10 mouse cellular contexts compared by ENCODE assay signal in the genomic region with DNA sequence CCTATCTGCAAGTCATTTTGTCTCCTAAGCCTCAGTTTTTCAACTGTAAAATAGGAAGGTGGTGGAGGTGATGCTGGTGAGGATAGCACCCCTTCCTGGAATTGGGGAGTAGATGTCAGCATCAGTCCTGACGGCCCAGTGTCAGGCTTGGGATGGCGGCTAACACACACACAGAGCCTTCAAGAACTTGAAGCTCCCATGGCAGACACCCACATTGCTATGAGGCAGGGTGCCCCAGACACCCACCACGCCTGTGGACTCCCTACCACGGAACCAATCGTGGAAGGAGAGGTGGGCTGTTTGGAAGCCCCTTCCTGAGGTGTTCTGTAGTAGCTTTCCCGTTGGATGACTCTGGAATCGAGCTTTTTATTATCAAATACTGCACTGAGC. TPM values are rescaled to one million over a fixed set of nuclear protein-coding genes. Genes with fewer than 3 reads are reported as not detected.
DNase-seq lines count a peak whose midpoint lies in the region; ATAC-seq and TF ChIP-seq lines count a peak whose summit lies in the region.
"Had no signal": no experiment of that assay in that cellular context is flagged by ENCODE, and none has a peak within 500 bp of the region (broad histone marks: within the 10 kb centered on the region; RNA-seq: fewer than 3 reads in every experiment).

No protein-coding gene starts in this region.

- H3K9ac ChIP-seq in liver, embryonic 13.5 days = no peak overlapping the region
- peak overlapping the region; percentile 54 for H3K9ac ChIP-seq in stomach, postnatal 0 days (ENCODE audit: low read length)

- intact Hi-C loops in gastrocnemius, adult 2 months (cut with DNase I) = no loop called here

- TF ChIP-seq POLR2A in testis, adult 2 months (IDR thresholded peaks at IDR 0.05; ENCODE audit: control insufficient read depth, low read depth, low read length) = no peak

- H3K4me1 ChIP-seq in testis, adult 2 months (ENCODE audit: control insufficient read depth, insufficient read depth, low read length) = peaks cover 8% of the 10 kb centered on the region
- H3K4me1 ChIP-seq in liver, embryonic 13.5 days (replicated peaks) = peaks cover 10% of the 10 kb centered on the region
- no peaks in the 10 kb centered on the region for H3K4me1 ChIP-seq in stomach, postnatal 0 days (replicated peaks; ENCODE audit: control insufficient read depth, insufficient read depth)

- no peaks in the 10 kb centered on the region for H3K36me3 ChIP-seq in testis, adult 2 months (ENCODE audit: control insufficient read depth, insufficient read depth, low read length)
- no peaks in the 10 kb centered on the region for H3K36me3 ChIP-seq in liver, embryonic 13.5 days
- no peaks in the 10 kb centered on the region for H3K36me3 ChIP-seq in stomach, postnatal 0 days (ENCODE audit: control insufficient read depth, insufficient read depth, low read length)

- no peak for TF ChIP-seq EP300 in stomach, postnatal 0 days (optimal IDR thresholded peaks at IDR 0.05)

- 21% methylated on average over 7 of the region's 7 CpGs for WGBS in liver, embryonic 13.5 days (ENCODE audit: insufficient replicate concordance)
- 31% methylated on average over 7 of the region's 7 CpGs for WGBS in stomach, postnatal 0 days

- ATAC-seq in liver, embryonic 13.5 days (ENCODE audit: low read depth) = no peak
- no peak for ATAC-seq in stomach, postnatal 0 days (ENCODE audit: low FRiP score, low TSS enrichment)

- peak overlapping the region; percentile 70 for H3K4me3 ChIP-seq in gastrocnemius, adult 2 months
- peak overlapping the region; percentile 63 for H3K4me3 ChIP-seq in testis, adult 2 months (ENCODE audit: control insufficient read depth, low read depth, low read length)
- peak overlapping the region; percentile 33 for H3K4me3 ChIP-seq in liver, embryonic 13.5 days (replicated peaks)
- peak overlapping the region; percentile 39 for H3K4me3 ChIP-seq in stomach, postnatal 0 days (ENCODE audit: low read depth, low read length)

- H3K9me3 ChIP-seq in liver, embryonic 13.5 days (replicated peaks) = no peaks in the 10 kb centered on the region
- H3K9me3 ChIP-seq in stomach, postnatal 0 days (ENCODE audit: control insufficient read depth, low read length) = no peaks in the 10 kb centered on the region

- peak overlapping the region; percentile 82 for H3K27ac ChIP-seq in gastrocnemius, adult 2 months
- H3K27ac ChIP-seq in testis, adult 2 months (ENCODE audit: control insufficient read depth, insufficient read depth, low read depth, low read length) = peak overlapping the region; percentile 71
- no peak overlapping the region for H3K27ac ChIP-seq in liver, embryonic 13.5 days
- H3K27ac ChIP-seq in stomach, postnatal 0 days (replicated peaks) = peak overlapping the region; percentile 53
- H3K27ac ChIP-seq: macrophage had no signal

- no peaks in the 10 kb centered on the region for H3K27me3 ChIP-seq in testis, adult 2 months (ENCODE audit: control insufficient read depth, insufficient read depth, low read length)
- peaks cover 37% of the 10 kb centered on the region for H3K27me3 ChIP-seq in liver, embryonic 13.5 days
- H3K27me3 ChIP-seq in stomach, postnatal 0 days (ENCODE audit: control insufficient read depth, insufficient read depth, low read length) = no peaks in the 10 kb centered on the region

- peak overlapping the region; percentile 52 for H3K4me2 ChIP-seq in liver, embryonic 13.5 days
- H3K4me2 ChIP-seq in stomach, postnatal 0 days (replicated peaks; ENCODE audit: low read depth) = peak overlapping the region; percentile 70

- TF ChIP-seq CTCF in gastrocnemius, adult 2 months (IDR thresholded peaks at IDR 0.05) = no peak
- TF ChIP-seq CTCF in testis, adult 2 months (IDR thresholded peaks at IDR 0.05; ENCODE audit: control insufficient read depth, insufficient read depth, insufficient replicate concordance, low read depth, low read length) = no peak
- no peak for TF ChIP-seq CTCF in stomach, postnatal 0 days (IDR thresholded peaks at IDR 0.05; ENCODE audit: low read depth)

- no peak for DNase-seq in gastrocnemius, adult 2 months
- DNase-seq in gastrocnemius, adult 18-20 months (ENCODE audit: low spot score) = no peak
- no peak for DNase-seq in testis, postnatal 10 days (ENCODE audit: low spot score)
- no peak for DNase-seq in liver, embryonic 13.5 days
- no peak for DNase-seq in stomach, postnatal 0 days (ENCODE audit: low spot score)
- DNase-seq in layer of hippocampus, adult 9-11 months = no peak
- no peak for DNase-seq in layer of hippocampus, postnatal 10 days (ENCODE audit: low spot score in 2 of 2)

RNA-seq across cellular contexts. Expression of gene D630003M21Rik, which starts 0.5 kb away (rescaled TPM):
- 1 to 10 TPM; 1.2 to 2.2 TPM for total RNA-seq in gastrocnemius, adult 2 months (2021)
- 1 to 10 TPM; 1.2 to 1.7 TPM for total RNA-seq in gastrocnemius, adult 18-20 months (2021)
- 2.8 and 3.7 TPM in 2 replicates for polyA plus RNA-seq in testis, adult 2 months (2012; rRNA removed)
- 0.31 and 0.47 TPM in 2 replicates for polyA plus RNA-seq in liver, embryonic 13.5 days (2015; fragmentation: Nextera tagmentation; extraction: Ambion mirVana)
- polyA plus RNA-seq in stomach, postnatal 0 days (2015; fragmentation: Nextera tagmentation; extraction: Ambion mirVana) = 1.7 TPM in 2 replicates
- 1 to 10 TPM; 4.3 to 4.4 TPM for total RNA-seq in layer of hippocampus, postnatal 10 days (2021)
- polyA plus RNA-seq: macrophage had no signal

RNA-seq across cellular contexts. Expression of gene Bpi, which starts 28.4 kb away (rescaled TPM):
- total RNA-seq in gastrocnemius, adult 2 months (2021) = not detected
- total RNA-seq in gastrocnemius, adult 18-20 months (2021) = not detected
- 60.2 and 67.8 TPM in 2 replicates for polyA plus RNA-seq in testis, adult 2 months (2012; rRNA removed)
- polyA plus RNA-seq in liver, embryonic 13.5 days (2015; fragmentation: Nextera tagmentation; extraction: Ambion mirVana) = not detected in 2 replicates
- polyA plus RNA-seq in stomach, postnatal 0 days (2015; fragmentation: Nextera tagmentation; extraction: Ambion mirVana) = not detected in 2 replicates
- not detected for total RNA-seq in layer of hippocampus, postnatal 10 days (2021)
- polyA plus RNA-seq: frontal cortex, adult 2 months; macrophage had no signal
